Mouse (Mus musculus) cortical plate, adult 2 months (tissue): ENCODE results near the gene Adora2a.

Experiments used
- CTCF ChIP-seq: fragments of 200-500 bp; IDR thresholded peaks from 2 replicates; pipeline ENCODE4 v1.5.1; 2011; ENCODE audit warnings: mild to moderate bottlenecking, control low read depth, low read length; ENCODE audit not compliant: insufficient read depth; ENCODE audit errors: extremely low read depth
- POLR2A ChIP-seq: fragments of 200-500 bp; IDR thresholded peaks from 2 replicates; pipeline ENCODE4 v1.6.1; 2011; ENCODE audit warnings: mild to moderate bottlenecking, low read length, control low read depth; ENCODE audit not compliant: insufficient read depth; ENCODE audit errors: extremely low read depth

DNA sequence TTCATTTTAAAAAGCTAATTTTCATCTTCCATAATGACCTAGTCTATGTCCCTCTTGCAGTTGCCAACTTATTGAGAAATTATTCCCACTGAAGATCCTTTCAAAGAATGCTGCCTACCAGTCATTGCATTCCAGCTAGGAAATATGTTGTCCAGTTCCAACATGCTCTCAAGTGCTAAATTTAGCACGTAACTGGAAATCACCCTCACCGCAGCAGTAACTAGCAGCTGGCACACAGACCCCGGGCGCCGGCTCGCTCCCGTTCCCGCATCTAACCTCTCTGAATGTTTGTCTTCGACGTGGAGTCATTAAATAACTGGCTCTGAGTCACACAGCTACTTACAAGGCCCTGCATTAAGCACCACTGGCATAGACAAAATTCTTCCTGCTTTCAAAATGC, 62.0 kb downstream of the Adora2a start:
- TF ChIP-seq CTCF = no peak
- no peak for TF ChIP-seq POLR2A
